Mouse (Mus musculus) embryonic facial prominence, embryonic 11.5 days (tissue): ENCODE measurements at regions not wholly inside any gene's neighbourhood (a gene's known extent, or its start where the extent isn't known, plus 50 kb on each side); places are given as distances from the start of the nearest gene placed in this dataset.

ENCODE experiments used
- ATAC-seq: fragments of 200-750 bp; cut with Nextera tagmentation; replicated peaks from 2 replicates; pipeline ENCODE4 v1.8.0; 2017; ENCODE audit warnings: low read depth; ENCODE audit not compliant: insufficient number of reproducible peaks, low FRiP score, low TSS enrichment
- DNase-seq: peaks from one replicate; pipeline ENCODE4 v3.0.0-alpha.2; 2015; ENCODE audit warnings: low spot score
- H3K27ac ChIP-seq: fragments of 300-500 bp; sonication (generic); replicated peaks from 2 replicates; pipeline ENCODE4 v1.5.1; 2014; ENCODE audit warnings: mild to moderate bottlenecking, low read depth, low read length, control low read depth
- H3K27me3 ChIP-seq: fragments of 300-500 bp; sonication (generic); 2 replicates; pipeline ENCODE4 v1.6.1; 2014; ENCODE audit warnings: mild to moderate bottlenecking, low read length, moderate library complexity, mixed read lengths; ENCODE audit not compliant: control insufficient read depth, insufficient read depth
- H3K36me3 ChIP-seq: fragments of 300-500 bp; sonication (generic); replicated peaks from 2 replicates; pipeline ENCODE4 v1.6.1; 2014; ENCODE audit warnings: low read depth, mild to moderate bottlenecking, low read length, moderate library complexity, mixed read lengths; ENCODE audit not compliant: control insufficient read depth, insufficient read depth
- H3K4me1 ChIP-seq: fragments of 300-500 bp; sonication (generic); 2 replicates; pipeline ENCODE4 v1.6.1; 2014; ENCODE audit warnings: low read length, mixed read lengths; ENCODE audit not compliant: control insufficient read depth, insufficient read depth
- H3K4me2 ChIP-seq: fragments of 300-500 bp; sonication (generic); 2 replicates; pipeline ENCODE4 v1.6.1; 2014; ENCODE audit warnings: low read depth, mild to moderate bottlenecking, control low read depth, low read length, moderate library complexity
- H3K4me3 ChIP-seq: fragments of 300-500 bp; sonication (generic); 2 replicates; pipeline ENCODE4 v1.5.1; 2014; ENCODE audit warnings: low read depth, low read length, control low read depth
- H3K9ac ChIP-seq: fragments of 300-500 bp; sonication (generic); replicated peaks from 2 replicates; pipeline ENCODE4 v1.6.1; 2014; ENCODE audit warnings: mild to moderate bottlenecking, control low read depth, low read length
- H3K9me3 ChIP-seq: fragments of 300-500 bp; sonication (generic); replicated peaks from 2 replicates; pipeline ENCODE4 v1.6.1; 2016; ENCODE audit warnings: mild to moderate bottlenecking, low read length, inconsistent platforms, mixed read lengths; ENCODE audit not compliant: control insufficient read depth
- WGBS: fragments of 180-500 bp; shearing (Covaris S2); extraction: QIAGEN DNeasy Blood & Tissue Kit; methylation state at CpG from one replicate; pipeline ENCODE4 v1.1.7; 2014; 5-methylcytosine and 5-hydroxymethylcytosine counted together

DNA sequence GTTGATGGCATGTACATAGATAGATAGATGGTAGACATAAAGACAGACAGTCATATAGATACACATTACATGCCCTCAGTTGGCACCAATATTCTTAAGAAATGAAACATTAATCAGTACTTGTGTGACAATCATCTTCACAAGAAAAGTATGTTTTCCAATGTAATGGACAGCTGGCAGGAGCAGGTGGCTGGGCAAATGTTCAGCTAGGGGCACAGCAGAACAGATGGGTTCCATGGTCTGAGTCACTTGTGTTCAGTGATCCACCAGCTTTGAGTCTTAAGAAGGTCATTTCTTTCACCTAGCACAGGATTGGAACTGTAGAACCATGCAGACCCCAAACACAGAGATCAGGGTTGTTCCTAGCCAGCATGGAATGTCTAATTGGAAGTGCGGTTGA, 2631.2 kb upstream of the 5930422O12Rik start:
- Histone ChIP-seq H3K9me3 (no peaks in the 10 kb centered on the region), H3K4me2 (no peak overlapping the region), H3K9ac (no peak overlapping the region), H3K36me3 (no peaks in the 10 kb centered on the region), H3K4me3 (no peak overlapping the region), H3K27ac (no peak overlapping the region), H3K27me3 (no peaks in the 10 kb centered on the region), H3K4me1 (no peaks in the 10 kb centered on the region)
- no peak for ATAC-seq
- WGBS = 93% methylated on average over 1 of the region's 1 CpGs
- DNase-seq = no peak

DNA sequence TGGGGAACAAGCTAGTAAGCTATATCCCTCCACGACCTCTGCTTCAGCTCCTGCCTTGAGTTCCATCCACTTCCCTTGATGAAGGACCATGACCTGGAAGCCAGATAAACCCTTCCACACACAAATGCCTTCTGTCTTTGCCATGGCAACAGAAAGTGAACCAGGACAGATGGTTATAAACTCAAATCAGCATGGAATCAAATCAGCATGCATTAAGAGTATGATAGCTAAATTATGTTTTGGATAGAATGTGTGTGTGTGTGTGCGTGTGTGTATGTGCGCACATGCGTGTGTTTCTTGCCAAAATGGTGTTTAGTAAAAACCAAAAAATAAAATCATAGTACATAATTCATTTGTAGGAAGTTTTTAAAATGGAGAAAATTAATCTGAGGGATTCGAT, 2611.5 kb upstream of the 5930422O12Rik start:
- Histone ChIP-seq H3K4me2 (no peak overlapping the region), H3K4me1 (no peaks in the 10 kb centered on the region), H3K27ac (no peak overlapping the region), H3K9me3 (no peaks in the 10 kb centered on the region), H3K36me3 (no peaks in the 10 kb centered on the region), H3K4me3 (no peak overlapping the region), H3K9ac (no peak overlapping the region), H3K27me3 (no peaks in the 10 kb centered on the region)
- DNase-seq (no peak), ATAC-seq (no peak)
- 91% methylated on average over 5 of the region's 5 CpGs for WGBS

DNA sequence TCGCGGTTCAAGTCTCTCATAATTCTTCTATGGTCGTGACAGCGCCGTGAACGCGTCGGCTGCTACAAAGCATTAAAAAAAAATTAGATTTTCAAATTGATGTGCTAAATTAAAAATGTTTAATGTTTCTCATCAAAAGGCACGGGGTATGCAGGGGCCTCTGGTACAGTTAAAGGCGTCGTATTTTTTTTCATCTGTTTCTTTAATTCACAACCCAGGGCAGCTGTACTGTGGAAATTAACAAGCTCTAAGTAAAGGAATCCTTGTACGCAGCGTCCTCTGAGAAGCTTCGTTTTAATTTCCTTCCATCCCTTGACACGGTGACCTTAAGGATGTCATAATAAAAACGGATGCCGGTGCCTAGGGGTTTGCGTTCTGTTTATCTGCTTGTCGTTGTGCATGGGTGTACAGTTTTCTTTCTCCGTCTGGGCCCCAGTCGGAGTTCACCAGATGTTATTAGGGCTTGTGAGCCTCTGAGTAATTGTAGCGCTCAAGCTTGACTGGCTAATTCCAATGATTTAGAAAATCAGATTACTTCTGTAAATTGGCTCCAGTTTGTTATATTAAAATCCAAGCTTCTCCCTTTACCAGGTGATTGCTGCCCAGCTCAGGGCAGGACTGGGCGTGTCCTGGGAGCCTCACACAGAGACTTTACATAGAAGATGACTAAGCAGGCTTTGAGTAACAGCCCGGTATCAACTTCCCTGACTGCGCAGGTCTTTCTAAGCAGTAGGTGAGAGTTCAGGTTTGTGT, 2605.5 kb upstream of the 5930422O12Rik start:
- H3K4me2 ChIP-seq = no peak overlapping the region
- ATAC-seq = 0 out of 2 replicates have a peak, but pooled peaks have one; percentile 52
- 50% methylated on average over 25 of the region's 25 CpGs for WGBS

DNA sequence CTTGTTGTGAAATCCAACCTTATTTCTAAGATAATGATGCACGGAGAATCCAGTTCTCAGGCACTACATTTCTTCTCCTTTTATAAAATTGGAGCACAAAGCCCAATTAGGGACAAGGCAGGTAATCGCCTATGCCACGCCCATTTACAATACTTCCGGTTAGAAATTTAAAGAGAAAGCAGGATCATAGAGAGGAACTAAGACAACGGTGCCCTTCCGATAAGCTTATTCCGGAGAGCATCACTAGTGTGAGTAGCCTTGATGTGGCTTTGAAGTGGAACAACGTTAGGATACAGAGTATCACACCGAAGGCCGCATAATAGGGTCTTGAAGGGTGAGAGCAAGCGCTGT, 2604.9 kb upstream of the 5930422O12Rik start:
- Histone ChIP-seq H3K4me1 (no peaks in the 10 kb centered on the region), H3K9ac (no peak overlapping the region), H3K27ac (no peak overlapping the region), H3K27me3 (no peaks in the 10 kb centered on the region), H3K36me3 (no peaks in the 10 kb centered on the region), H3K9me3 (no peaks in the 10 kb centered on the region), H3K4me3 (no peak overlapping the region), H3K4me2 (no peak overlapping the region)
- DNase-seq (no peak), ATAC-seq (no peak)
- 85% methylated on average over 11 of the region's 11 CpGs for WGBS

More for the DNA sequence above, 2605.5 kb upstream of the 5930422O12Rik start:
- H3K9ac ChIP-seq = no peak overlapping the region
- peak; percentile 52 for DNase-seq
- no peaks in the 10 kb centered on the region for H3K27me3 ChIP-seq
- no peaks in the 10 kb centered on the region for H3K9me3 ChIP-seq
- H3K36me3 ChIP-seq = no peaks in the 10 kb centered on the region
- H3K4me3 ChIP-seq = no peak overlapping the region
- H3K4me1 ChIP-seq = no peaks in the 10 kb centered on the region
- no peak overlapping the region for H3K27ac ChIP-seq

DNA sequence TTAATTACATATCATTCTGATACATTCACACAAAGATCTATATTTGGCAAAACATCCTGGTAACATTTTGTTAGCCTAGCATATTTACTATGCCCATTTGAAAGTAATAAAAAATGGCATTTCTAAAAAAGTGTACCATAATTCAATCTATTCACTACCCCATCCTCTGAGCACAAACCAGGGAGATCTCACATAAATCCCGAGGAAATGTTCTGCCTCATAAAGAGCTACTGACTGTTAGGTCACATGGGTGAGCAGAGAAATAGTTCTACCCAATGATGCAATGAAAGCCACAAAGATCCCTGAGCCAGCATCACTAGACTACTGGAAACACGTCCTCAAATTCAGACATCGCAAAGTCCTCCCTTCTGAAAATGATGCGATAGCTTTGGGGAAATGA, 2602.5 kb upstream of the 5930422O12Rik start:
- no peak overlapping the region for H3K4me3 ChIP-seq
- H3K36me3 ChIP-seq = no peaks in the 10 kb centered on the region
- no peak for ATAC-seq
- no peak for DNase-seq
- no peaks in the 10 kb centered on the region for H3K27me3 ChIP-seq
- H3K27ac ChIP-seq = no peak overlapping the region
- 85% methylated on average over 4 of the region's 4 CpGs for WGBS
- H3K9ac ChIP-seq = no peak overlapping the region
- no peaks in the 10 kb centered on the region for H3K4me1 ChIP-seq
- no peaks in the 10 kb centered on the region for H3K9me3 ChIP-seq
- no peak overlapping the region for H3K4me2 ChIP-seq

DNA sequence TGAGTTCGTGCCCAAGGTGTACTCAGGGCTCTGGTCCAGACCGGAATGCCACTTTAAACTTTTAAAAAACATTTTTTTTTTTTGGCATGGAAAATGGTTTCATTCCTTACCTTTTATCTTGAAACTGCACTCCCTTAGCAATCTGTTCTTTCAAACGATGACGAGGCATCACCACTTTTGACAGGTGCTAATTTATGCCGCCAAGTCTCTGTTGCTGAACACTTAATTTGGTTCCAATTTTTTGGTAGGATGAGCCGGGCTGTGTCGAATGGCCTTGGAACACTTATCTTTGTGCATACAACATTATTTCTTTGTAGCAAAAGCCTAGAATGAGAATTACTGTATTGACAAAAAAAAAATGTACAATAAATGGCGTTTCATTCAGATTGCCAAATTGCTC, 2590.5 kb upstream of the 5930422O12Rik start:
- ATAC-seq (no peak), DNase-seq (no peak)
- H3K27me3 ChIP-seq = no peaks in the 10 kb centered on the region
- H3K9me3 ChIP-seq = no peaks in the 10 kb centered on the region
- H3K9ac ChIP-seq = no peak overlapping the region
- 91% methylated on average over 8 of the region's 8 CpGs for WGBS
- no peaks in the 10 kb centered on the region for H3K4me1 ChIP-seq
- H3K27ac ChIP-seq = no peak overlapping the region
- H3K36me3 ChIP-seq = no peaks in the 10 kb centered on the region
- H3K4me3 ChIP-seq = no peak overlapping the region
- H3K4me2 ChIP-seq = no peak overlapping the region

DNA sequence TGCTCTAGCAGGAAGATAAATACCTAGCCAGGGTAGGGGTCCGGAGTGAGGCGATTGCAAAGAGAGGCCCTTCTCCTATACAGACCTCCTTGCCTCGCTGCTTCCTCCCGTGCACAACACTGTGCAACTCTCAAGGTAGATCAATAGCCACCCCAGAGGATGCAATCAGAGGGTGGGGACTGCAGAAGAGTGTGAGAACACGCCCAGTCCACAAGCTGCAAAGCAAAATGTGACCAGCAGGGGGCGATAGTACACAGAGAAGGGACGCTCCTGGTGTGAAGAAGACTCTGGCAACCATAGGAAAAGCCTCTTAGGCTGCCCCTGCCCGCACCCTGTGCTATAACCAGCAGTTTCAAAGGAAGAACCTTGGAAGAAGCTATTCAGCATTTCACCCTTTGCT, 2588.4 kb upstream of the 5930422O12Rik start:
- ATAC-seq (peak; percentile 87), DNase-seq (peak; percentile 87)
- H3K27ac ChIP-seq = no peak overlapping the region
- H3K4me1 ChIP-seq = no peaks in the 10 kb centered on the region
- H3K9me3 ChIP-seq = no peaks in the 10 kb centered on the region
- no peaks in the 10 kb centered on the region for H3K36me3 ChIP-seq
- H3K4me2 ChIP-seq = no peak overlapping the region
- no peaks in the 10 kb centered on the region for H3K27me3 ChIP-seq
- no peak overlapping the region for H3K4me3 ChIP-seq
- H3K9ac ChIP-seq = no peak overlapping the region
- 31% methylated on average over 8 of the region's 8 CpGs for WGBS

DNA sequence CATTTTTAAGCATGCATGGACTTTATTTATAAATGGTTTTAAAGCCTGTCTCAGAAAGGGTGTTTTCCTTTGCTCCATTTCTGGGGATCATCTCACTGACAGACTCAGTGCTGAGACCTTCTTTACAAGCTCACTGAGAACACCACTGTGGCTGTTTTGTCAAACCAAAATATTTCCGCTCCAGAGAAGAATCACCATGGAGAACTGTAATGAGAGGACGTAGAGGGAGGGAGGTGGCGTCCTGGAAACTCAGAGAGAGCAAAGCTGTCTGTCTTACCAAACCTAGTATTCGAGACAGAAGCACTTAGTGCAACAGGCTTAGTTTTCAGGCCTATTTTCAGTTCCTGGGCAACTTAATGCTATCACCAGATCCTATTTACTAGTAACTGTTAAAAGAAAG, 2565.5 kb upstream of the 5930422O12Rik start:
- no peaks in the 10 kb centered on the region for H3K36me3 ChIP-seq
- no peak overlapping the region for H3K4me2 ChIP-seq
- ATAC-seq = no peak
- WGBS = 50% methylated on average over 4 of the region's 4 CpGs
- H3K27me3 ChIP-seq = no peaks in the 10 kb centered on the region
- no peak overlapping the region for H3K27ac ChIP-seq
- no peaks in the 10 kb centered on the region for H3K4me1 ChIP-seq
- H3K9ac ChIP-seq = no peak overlapping the region
- DNase-seq = no peak
- H3K4me3 ChIP-seq = no peak overlapping the region
- no peaks in the 10 kb centered on the region for H3K9me3 ChIP-seq
